Mouse (Mus musculus) naive thymus-derived CD4-positive, alpha-beta T cell, adult 2 months (primary cell): ENCODE results near the gene Zfp639.

Experiments
- DNase-seq: peaks from one replicate; pipeline ENCODE4 v3.0.0-alpha.2; 2011; ENCODE audit warnings: low read depth

The Zfp639 gene

DNA sequence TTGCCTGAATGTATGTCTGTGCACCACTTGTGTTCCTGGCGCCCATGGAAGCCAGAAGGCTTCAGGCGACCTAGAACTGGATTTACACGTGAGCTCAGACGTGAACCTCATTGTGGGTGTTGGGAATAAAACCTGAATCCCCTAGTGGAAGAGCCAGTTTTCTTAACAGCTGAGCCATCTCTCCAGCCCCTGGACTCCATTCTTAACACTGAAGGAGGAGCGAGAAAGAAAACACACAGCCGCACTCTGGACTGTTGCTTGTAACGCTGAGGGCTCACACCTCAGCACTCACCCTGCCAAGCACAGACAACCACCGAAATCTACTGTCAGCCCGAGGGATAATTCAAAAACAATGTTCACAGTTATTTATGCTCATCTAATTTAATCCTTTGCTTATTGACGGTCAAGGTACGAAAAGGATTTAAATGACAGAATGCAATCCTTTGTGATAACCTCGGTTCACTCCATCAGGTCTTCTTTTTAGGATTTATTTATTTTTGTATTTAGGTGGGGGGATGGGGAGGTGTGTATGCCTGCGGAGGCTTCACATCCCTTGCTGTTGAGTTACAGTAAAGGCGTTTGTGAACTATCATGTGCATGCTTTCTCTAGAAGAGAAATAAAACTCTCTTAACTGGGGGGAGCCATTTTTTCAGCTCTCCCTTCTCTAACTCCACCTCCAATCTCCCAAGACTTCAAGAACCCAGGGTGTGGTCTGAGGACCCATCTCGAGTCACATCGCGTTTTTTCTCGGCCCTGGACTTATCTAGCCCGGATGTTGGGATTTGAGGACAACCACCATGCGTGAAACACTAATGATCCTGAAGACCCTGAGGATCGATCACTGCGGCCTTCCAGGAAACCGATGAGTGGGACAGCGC lies at the start of gene Zfp639:
Gene Zfp639, plus strand, starts transcription at position 764 of the 879 bp plus-strand sequence.
- no peak for DNase-seq

DNA sequence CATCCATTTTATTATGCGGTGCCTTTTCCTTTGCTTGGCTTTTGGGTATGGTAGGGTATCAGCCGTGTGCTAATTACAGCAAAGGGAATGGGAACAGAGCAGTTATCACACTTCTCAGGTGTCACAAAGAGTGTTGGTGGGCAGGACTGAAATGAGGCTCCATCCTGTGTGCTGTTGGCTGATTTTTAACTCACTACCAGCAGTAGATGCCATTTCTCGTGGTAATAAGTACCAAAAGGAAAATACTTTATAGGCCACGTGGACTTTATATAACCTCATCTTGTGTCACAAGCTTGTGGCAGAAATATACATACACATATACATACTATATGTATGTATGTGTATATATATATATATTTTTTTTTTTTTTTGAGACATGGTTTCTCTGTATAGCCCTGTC lies 42.7 kb upstream of the Zfp639 start:
- DNase-seq: no peak

DNA sequence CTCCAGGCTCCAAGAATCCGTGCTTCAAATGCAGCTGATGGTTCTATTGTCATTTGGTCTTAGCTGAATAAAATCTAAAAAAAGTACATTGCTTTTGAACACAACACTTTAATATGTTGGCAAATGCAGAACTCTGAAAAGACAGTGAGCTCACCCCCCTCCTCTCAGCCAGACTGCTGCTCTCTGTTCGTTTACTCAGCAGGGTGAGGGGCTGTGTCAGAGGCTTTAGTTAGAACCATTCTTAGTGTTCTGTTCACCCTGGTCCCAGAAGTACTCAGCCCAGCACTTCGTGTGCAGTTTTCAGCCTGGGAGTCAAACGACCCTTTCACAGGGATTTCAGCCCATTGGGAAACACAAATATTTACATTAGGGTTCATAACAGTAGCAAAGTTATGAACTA lies 41.6 kb upstream of the Zfp639 start:
- no peak for DNase-seq

DNA sequence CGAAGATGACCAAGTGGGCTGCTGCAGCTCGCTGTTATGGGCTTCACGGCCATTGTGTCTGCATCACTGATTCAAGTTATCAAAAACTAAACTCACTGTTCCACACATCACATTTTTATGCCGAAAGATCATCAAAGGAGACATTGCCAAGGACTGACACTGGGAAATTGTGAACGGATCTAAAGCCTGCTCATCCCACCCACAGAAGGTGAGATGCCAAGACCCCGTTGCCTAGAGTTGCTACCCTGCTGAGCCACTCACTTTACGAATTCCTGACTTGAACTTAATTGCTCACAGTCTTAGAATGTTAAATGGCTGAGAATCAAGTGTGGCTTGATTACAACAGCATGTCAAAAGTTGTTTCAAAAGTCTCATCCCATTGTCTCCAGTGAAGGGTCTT lies 39.6 kb upstream of the Zfp639 start:
- no peak for DNase-seq

DNA sequence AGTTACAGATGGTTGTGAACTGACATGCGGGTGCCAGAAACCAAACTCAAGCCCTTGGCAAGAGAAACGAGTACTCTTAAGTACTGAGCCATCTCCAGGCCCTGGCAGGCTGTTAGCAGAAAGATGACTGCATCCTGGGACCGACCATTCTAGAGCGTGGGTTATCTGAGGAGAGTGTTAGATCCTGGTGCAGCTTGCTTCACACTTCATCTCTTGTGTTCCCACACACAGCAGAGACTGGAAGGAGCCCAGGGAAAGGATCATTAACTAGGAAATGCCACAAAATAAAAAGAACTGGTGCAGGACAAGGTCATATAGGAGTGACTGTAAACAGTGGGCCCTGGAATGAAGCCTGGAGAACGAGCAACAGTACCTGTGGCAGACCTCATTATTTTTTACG lies 39.0 kb upstream of the Zfp639 start:
- no peak for DNase-seq

DNA sequence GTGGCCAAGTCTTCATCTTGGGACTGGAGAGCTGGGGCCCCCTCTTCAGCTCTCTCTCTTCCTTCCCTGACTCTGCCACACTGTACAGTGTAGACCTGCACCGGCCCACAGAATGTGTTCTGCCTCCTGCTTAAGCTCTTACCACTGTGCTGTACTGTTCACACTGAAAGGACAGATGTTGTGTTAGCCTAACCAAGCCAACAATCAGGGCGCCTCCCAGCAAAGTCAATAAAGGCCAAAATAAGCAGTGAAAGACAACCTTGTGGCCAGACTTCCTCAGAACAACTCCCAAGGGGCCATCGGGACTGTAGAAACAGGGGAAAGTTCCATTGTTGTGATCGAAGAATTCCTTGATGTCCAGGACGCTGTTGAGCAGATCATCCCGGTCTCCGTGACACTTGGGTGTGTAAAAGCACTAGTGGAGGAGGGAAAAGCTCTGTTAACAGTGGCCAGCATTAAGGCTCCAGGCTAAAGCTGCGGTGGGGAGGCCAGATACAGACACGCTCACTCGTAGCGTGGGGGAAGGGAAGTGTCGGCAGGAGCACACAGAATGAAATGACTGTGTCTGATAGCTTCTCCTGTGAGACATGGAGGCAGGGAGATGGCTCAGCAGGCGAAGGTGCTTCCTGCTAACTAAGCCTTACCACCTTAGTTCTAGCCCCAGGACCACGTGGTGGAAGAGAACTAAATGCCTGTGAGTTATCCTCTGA lies 37.7 kb upstream of the Zfp639 start:
- DNase-seq: no peak

DNA sequence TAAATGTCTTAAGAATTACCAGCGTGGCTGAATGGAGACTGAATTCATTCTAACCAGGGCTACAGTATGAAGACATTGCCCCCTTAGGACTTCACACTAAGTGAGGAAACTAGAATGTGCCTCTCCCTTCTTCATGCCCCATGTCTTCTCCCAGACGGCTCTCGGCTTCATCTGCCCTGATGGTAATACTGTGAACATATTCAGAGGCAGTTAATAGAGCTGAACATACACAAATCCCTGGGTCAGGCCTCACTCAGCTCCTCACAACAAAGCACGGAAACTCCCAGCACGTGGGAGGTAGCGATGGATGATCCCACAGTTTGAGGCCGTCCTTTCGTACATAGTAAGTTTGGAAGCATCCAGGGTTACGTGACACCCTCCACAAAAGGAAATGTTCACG lies 36.9 kb upstream of the Zfp639 start:
- DNase-seq: no peak

DNA sequence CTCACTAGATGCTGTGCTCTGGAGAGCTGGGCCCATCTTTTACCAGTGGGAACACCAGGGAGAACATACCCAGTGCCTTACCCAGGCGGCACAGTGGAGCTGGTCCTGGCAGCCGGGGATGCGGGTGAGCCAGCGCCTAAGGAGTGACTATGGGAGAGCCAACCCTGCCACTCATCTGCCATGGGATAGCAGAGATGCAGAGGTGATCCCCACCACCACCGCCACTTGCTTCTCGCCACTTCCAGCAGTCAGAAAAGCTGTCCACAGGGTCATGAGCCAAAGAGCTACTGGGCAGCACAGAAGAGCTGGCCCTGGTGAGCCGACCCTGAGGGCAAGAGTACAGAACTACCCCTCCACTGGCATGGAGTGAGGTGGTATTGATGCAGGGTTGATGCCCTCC lies 30.1 kb upstream of the Zfp639 start:
- no peak for DNase-seq

DNA sequence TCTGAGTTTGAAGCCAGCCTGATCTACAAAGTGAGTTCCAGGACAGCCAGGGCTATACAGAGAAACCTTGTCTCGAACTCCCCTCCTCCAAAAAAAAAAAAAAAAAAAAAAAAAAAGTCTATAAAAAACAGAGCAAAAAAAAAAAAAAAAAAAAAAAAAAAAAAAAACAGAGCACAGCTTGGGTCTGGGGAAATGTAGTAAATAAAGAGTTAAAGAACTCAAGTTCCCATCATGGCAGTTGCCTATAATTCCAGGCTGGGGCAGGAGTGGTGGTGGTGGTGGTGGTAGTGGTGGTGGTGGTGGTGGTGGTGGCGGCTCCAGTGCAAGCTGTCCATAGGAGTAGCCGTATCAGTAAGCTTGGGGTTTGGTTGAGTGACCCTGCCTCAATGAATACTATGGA lies 27.0 kb upstream of the Zfp639 start:
- DNase-seq: no peak

DNA sequence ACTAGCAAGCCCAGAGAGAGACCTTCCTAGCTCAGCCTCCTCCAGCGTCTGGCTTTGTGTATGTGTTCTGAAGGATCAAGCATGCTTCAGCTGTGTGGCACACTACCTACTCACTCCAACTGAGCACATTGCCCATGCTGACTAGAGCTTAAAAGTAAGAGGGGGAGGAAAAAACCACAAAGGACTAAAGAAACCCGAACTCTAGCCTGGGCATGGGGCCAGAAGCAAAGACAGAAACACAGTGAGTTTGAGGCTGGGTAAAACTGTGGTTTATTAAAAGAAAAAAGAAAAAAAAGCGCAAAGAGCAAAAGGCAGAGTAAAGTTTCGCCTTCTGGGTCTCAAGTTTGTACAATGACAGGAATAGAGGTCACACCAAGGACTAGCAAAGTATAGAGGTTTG lies 23.5 kb upstream of the Zfp639 start:
- no peak for DNase-seq

DNA sequence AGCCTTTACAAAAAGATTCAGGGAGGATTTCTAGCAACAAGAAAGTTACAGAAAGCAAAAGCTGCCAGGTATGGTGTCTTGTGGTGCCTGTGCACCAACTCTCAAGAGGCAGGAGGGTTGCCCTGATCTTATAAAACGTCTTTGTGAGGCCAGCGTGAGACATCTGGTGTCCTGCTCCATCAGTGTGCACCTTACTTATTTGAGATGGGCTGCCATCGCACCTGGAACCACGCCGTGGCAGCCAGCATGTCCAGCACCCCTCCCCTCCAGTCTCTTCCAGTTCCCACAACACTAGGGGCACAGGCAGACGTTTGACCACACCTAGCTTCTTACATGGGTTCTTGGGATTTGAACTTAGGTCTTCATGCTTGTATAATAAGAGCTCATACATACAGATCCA lies 21.9 kb upstream of the Zfp639 start:
- no peak for DNase-seq

DNA sequence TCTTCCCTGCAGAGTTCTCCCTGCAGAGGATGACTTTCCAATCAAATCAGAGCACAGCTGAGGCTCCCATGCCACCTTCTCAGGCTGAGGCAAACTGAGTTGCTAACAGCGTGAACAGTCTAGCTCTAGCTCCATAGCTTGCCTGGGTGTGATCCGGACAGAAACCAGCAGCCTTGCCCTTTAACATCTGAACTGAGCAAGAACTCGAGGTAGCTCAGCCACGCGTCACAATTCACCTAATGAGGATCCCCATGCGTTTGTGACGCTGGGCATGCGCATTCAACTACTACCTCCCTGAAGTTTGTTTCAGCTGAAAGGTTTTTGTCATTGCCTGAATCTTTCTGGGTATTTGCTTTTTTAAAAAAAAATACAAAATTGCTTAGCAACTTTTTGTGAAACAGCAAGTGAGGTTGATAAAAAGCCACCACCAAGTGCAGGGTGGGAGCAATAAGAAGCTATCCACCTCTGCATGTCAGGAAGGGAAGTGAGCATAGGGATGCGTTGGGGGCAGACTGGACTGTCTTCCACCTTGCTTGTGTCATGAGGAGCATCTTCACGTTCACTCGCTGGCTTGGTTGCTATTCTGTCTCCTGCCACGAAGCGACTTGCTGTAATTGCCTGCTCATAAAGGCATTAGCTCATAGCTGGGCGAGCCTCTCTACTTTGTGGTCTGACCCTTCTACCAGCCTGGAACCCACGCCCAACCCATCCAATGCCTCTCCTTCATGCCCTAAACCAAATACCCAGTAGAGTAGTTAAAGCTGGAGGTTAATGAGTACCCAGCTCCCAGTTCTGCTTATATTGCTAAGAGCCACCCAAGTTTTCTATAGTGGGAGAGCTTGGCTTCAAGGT lies 19.8 kb upstream of the Zfp639 start:
- no peak for DNase-seq

DNA sequence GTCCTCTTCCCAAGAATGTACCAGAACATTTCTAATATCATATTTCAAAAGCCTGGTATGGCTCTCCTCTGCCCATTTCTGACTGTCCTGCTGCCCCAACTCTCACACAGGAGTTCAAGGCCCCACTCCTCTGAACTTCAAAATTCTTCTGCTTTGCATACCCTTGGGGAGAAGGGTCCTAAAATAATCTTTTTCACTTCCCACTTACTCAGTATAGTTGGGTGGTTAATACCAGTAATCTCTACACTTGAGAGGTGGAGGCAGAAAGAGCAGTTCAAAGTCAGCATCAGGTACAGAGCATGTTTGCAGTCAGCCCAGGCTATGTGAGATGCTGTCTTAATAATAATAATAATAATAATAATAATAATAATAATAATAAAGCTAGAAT lies 19.1 kb upstream of the Zfp639 start:
- DNase-seq: no peak

DNA sequence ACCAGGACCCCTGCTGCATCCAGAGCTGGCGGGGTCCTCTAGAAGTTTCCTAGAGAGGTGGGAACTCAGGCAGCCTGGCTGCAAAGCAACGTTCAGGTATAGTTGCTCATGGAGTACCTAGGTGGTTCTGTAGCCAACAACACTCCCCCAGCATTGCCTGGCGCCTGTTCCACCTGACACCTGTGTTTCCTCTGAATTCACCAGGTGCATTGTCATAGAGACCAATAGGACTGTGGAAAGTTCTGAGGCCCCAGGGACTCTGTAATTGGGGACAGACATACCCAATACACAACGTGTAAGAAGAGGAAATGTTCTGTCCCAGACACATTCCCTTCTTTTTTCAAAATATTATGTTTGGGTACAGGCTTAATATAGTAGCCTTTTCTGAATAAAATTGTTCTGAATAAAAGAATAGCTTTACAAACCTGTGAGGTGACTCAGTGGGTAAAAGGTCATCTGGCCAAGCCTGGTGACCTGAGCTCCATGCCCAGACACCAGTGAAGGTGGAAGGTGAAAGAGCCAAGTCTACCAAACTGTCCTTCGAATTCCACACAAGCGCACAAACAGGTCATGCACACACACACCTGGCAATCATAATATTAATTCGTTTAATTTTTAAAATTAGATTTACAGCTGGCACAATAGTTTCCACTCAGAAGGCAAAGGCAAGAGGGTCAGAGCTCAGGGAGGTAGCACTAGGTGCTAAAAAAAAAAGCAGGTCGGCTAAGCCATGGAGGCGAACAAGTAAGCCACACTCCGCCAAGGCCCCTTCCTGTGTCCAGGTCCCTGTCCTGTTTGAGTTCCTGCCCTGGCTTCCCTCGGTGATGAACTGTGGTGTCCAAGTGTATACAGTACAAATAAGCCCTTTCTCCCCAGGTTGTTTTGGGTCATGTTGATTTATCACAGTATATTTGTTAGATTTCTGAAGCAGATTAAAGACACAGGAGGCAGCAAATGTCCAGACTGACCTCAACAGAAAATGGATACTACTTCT lies 17.7 kb upstream of the Zfp639 start, which contains the start of gene Kcnmb3:
Gene Kcnmb3, minus strand, starts transcription at position 135 of the 994 bp plus-strand sequence.
- no peak for DNase-seq

DNA sequence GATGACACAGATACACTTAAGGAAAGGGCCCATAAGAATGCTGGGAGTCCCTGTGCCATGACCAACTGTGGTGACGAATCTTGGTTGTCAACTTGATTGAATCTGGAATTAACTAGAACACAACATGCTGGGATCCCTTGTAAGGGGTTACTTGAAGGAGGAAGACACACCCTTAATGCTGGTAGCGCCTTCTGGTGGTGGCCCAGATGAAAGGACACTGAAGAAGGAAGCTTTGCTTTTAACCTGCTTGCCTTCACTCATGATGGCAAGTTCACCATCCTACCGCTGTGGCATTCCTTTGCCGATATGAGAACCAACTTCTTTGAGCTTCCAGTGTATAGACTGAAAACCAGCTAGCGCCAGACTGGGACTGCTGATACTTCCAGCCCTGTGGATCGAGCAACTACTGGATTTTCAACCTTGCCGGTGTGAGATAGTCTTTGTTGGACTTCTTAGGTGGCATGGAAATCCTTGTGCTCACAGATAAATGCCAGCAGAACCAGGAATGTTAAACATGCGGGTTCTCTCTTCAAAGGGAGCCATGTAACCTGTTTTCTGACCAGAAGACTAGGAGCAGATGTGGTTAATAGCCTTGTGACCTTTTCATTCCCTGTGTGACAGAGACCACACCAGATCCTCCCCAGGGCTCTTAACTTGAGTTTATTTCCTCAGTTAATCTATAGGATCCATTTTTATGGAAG lies 15.5 kb upstream of the Zfp639 start:
- peak; percentile 30 for DNase-seq

DNA sequence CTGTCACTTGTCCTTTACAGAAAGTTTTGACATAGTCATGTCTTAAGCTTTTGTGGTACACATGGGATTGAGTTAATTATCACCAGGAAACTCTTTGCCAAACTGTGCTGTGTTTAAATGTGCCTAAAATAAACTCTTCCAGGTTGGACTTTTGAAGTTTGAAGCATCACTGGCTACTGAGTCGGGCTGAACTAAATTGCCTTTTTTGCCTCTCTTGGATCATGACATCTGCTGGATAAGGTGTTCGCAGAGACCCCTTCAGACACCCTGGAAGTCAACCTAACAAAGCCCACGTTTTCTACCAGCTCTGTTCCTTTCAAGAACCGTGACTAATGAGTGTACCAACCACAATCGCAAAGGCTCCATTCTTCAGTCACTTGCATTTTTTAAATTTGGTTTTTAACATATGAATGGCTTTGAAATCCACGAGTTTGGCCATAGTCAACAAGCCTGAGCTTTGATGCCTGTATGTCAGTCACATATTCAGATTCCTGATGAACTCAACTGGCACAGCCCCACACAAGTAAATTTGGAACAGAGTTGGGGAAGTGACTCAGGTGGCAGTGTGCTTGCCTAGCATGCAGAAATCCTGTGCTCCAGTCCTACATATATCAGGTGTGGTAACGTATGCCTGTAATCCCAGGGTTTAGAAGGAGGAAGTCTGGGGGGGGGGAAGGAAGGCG lies 14.8 kb upstream of the Zfp639 start:
- DNase-seq: no peak

DNA sequence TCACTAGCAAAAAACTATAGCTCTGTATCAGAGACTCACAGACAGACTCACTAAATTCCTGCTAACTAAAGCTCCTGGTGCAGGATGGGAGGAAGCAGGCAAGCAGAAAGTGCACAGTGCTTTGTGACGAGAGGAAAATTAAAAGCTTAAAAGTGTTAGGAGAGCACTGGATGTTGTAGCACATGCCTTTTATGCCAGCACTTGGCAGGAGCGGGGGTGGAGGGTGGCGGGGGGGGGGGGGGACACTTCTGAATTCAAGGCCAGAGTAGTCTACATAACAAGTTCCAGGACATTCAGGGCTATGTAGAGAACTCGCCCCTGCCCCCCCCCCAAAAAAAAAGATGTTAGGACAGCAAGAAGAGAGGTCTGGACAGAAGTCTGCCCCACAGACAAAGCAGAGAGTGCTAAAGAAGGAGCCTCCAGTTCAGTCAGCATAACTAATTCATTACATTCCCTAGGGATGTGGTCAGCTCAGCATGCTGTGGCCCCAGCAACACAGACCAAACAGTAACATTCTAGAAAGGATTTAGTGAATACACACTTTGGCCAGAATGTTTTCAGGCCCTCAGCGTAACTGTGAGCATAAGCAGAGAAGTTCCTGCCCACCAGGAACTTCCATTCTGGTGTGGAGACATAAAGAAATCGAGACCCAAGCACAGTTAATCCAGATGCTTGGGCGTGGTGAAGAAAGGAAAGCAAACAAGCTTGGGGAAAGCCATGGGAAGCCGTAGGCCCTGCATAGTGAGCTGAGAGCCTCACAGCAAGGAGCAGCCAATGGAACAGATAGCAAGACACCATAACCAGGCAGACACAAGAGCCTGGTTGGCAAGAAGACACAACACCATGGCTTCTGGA lies 14.0 kb upstream of the Zfp639 start:
- DNase-seq: no peak

DNA sequence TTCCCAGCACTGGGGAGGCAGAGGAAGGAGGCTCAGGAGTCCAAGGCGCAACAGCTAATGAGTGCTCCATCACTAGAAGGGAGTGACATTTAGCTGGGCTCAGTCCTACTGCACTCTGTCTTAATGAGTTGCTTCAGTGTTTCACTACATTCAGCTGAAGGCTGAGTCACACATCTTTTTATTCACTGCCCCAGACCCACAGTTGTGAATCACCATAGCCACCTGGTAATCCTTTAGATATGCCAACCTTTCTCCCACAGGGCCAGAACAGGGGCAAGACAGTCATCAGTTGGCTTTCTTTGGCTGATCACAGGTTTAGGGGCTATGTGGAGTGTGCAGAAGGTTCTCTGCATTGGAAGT lies 13.4 kb upstream of the Zfp639 start:
- DNase-seq: no peak

DNA sequence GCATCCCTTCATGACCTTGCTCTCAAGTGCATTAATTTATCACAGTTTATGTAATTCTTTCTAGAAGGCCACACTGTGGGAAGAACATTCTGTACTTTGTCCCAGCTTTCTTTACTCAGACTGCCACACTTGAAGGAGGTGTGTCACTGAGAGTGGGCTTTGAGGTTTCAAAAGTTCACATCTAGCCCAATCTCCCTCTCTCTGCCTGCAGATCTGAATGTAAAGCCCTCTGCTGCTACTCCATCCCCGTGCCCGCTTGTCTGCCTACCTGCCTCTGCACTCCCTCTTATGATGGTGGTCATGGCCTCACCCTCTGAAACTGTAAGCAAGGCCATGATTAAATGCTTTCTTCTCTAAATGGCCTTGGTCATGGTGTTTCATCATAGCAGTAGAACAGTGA lies 9.7 kb upstream of the Zfp639 start:
- no peak for DNase-seq
